Comparison of ENCODE assay signal across 14 mouse cellular contexts in genomic region chr6:137548613-137549012, GRCm38 (mm10).
"Had no signal": no experiment of that assay in that cellular context is flagged by ENCODE, and none has a peak within 500 bp of the region (broad histone marks: within the 10 kb centered on the region; RNA-seq: fewer than 3 reads in every experiment).

No protein-coding gene starts in this region.

- H3K4me1 ChIP-seq: neural tube, embryonic 15.5 days had no signal

- H3K27ac ChIP-seq: kidney, embryonic 15.5 days; left cerebral cortex, adult 2 months; limb, embryonic 10.5 days; lung, embryonic 15.5 days; midbrain, embryonic 10.5 days; neural tube, embryonic 15.5 days had no signal

- DNase-seq: kidney, adult 2 months; kidney, postnatal 14 days; midbrain, embryonic 14.5 days; right cerebral cortex, adult 18-20 months; right cerebral cortex, postnatal 25 days; thymus, adult 2 months; thymus, postnatal 25 days had no signal

- H3K9me3 ChIP-seq: kidney, embryonic 15.5 days; limb, embryonic 10.5 days; lung, embryonic 15.5 days; neural tube, embryonic 15.5 days had no signal

- H3K36me3 ChIP-seq: kidney, embryonic 15.5 days; limb, embryonic 10.5 days; lung, embryonic 15.5 days; midbrain, embryonic 10.5 days; neural tube, embryonic 15.5 days had no signal

- H3K9ac ChIP-seq: kidney, embryonic 15.5 days; lung, embryonic 15.5 days; neural tube, embryonic 15.5 days had no signal

- H3K4me3 ChIP-seq: kidney, embryonic 15.5 days; left cerebral cortex, adult 2 months; limb, embryonic 10.5 days; lung, embryonic 15.5 days; midbrain, embryonic 10.5 days; myocyte; neural tube, embryonic 15.5 days had no signal

- H3K27me3 ChIP-seq: kidney, embryonic 15.5 days; lung, embryonic 15.5 days; neural tube, embryonic 15.5 days had no signal

- H3K4me2 ChIP-seq: kidney, embryonic 15.5 days; lung, embryonic 15.5 days; neural tube, embryonic 15.5 days had no signal
